Mouse (Mus musculus): ENCODE measurements at regions not wholly inside any gene's neighbourhood (a gene's known extent, or its start where the extent isn't known, plus 50 kb on each side); places are given as distances from the start of the nearest gene placed in this dataset.

- H3K27ac ChIP-seq: no peak overlapping the region
- H3K4me3 ChIP-seq: no peak overlapping the region
- no peak for TF ChIP-seq CTCF (IDR thresholded peaks at IDR 0.05)
- intact Hi-C loops (cut with DNase I): loop anchor here (10.0 kb wide), 1 partner anchor 96 kb away; no protein-coding TSS in a partner anchor
- DNase-seq (ENCODE audit: extremely low spot score in 1 of 2, low spot score in 2 of 2): no peak
Observed at GRCm38 (mm10) chr1:52338704-52339103, 105.7 kb upstream of the Gls start.

GRCm38 (mm10) chr1:52338243-52338642 is 105.2 kb upstream of the Gls start:
- no peak for DNase-seq (ENCODE audit: extremely low spot score in 1 of 2, low spot score in 2 of 2)
- Histone ChIP-seq H3K4me3 (no peak overlapping the region), H3K27ac (no peak overlapping the region)
- intact Hi-C loops (cut with DNase I): loop anchor here (10.0 kb wide), 1 partner anchor 97 kb away; no protein-coding TSS in a partner anchor
- no peak for TF ChIP-seq CTCF (IDR thresholded peaks at IDR 0.05)

- intact Hi-C loops (cut with DNase I): loop anchor here (10.0 kb wide), 1 partner anchor 98 kb away; no protein-coding TSS in a partner anchor
- no peak for DNase-seq (ENCODE audit: extremely low spot score in 1 of 2, low spot score in 2 of 2)
- no peak for TF ChIP-seq CTCF (IDR thresholded peaks at IDR 0.05)
- H3K4me3 ChIP-seq: no peak overlapping the region
- H3K27ac ChIP-seq: no peak overlapping the region
Observed at GRCm38 (mm10) chr1:52336696-52337095, 103.7 kb upstream of the Gls start.

- intact Hi-C loops (cut with DNase I): loop anchor here (5.0 to 10.0 kb wide), 2 partner anchors 103 to 265 kb away; no protein-coding TSS in a partner anchor
- Histone ChIP-seq H3K4me3 (peak overlapping the region; percentile 1; the same call in 1 of the 2 replicates), H3K27ac (no peak overlapping the region)
- TF ChIP-seq CTCF (IDR thresholded peaks at IDR 0.05): no peak
- peak in 1 of 2 experiments; percentile 33 for DNase-seq (ENCODE audit: extremely low spot score in 1 of 2, low spot score in 2 of 2)
Observed at GRCm38 (mm10) chr1:52332013-52332412, 99.0 kb upstream of the Gls start.

- no peak for TF ChIP-seq CTCF (IDR thresholded peaks at IDR 0.05)
- H3K4me3 ChIP-seq: no peak overlapping the region
- DNase-seq (ENCODE audit: extremely low spot score in 1 of 2, low spot score in 2 of 2): peak; percentile 66 to 72
- intact Hi-C loops (cut with DNase I): loop anchor here (1.0 to 10.0 kb wide), 4 partner anchors 57 to 266 kb away; no protein-coding TSS in a partner anchor
- H3K27ac ChIP-seq: no peak overlapping the region
Observed at GRCm38 (mm10) chr1:52331442-52331841, 98.4 kb upstream of the Gls start.

- no peak for DNase-seq (ENCODE audit: extremely low spot score in 1 of 2, low spot score in 2 of 2)
- H3K4me3 ChIP-seq: no peak overlapping the region
- no peak for TF ChIP-seq CTCF (IDR thresholded peaks at IDR 0.05)
- intact Hi-C loops (cut with DNase I): loop anchor here (5.0 to 10.0 kb wide), 2 partner anchors 104 to 267 kb away; no protein-coding TSS in a partner anchor
- H3K27ac ChIP-seq: no peak overlapping the region
Observed at GRCm38 (mm10) chr1:52330496-52330895, 97.5 kb upstream of the Gls start.

- intact Hi-C loops (cut with DNase I): no loop called here
- no peak; the same call in 1 of the 2 replicates for TF ChIP-seq CTCF (IDR thresholded peaks at IDR 0.05)
- no peak overlapping the region for H3K4me3 ChIP-seq
- no peak overlapping the region for H3K27ac ChIP-seq
- no peak for DNase-seq (ENCODE audit: extremely low spot score in 1 of 2, low spot score in 2 of 2)
Observed at GRCm38 (mm10) chr1:52328507-52328906, 95.5 kb upstream of the Gls start.

GRCm38 (mm10) chr1:52324356-52324755 is 91.3 kb upstream of the Gls start:
- intact Hi-C loops (cut with DNase I): no loop called here
- no peak for TF ChIP-seq CTCF (IDR thresholded peaks at IDR 0.05)
- no peak overlapping the region for H3K4me3 ChIP-seq
- no peak for DNase-seq (ENCODE audit: extremely low spot score in 1 of 2, low spot score in 2 of 2)
- H3K27ac ChIP-seq: no peak overlapping the region

- no peak for DNase-seq (ENCODE audit: extremely low spot score in 1 of 2, low spot score in 2 of 2)
- Histone ChIP-seq H3K4me3 (no peak overlapping the region), H3K27ac (no peak overlapping the region)
- intact Hi-C loops (cut with DNase I): loop anchor here (1.0 kb wide), 2 partner anchors 10 to 14 kb away; no protein-coding TSS in a partner anchor
- no peak for TF ChIP-seq CTCF (IDR thresholded peaks at IDR 0.05)
Observed at GRCm38 (mm10) chr1:52312076-52312633, 79.1 kb upstream of the Gls start.

- intact Hi-C loops (cut with DNase I): no loop called here
- Histone ChIP-seq H3K4me3 (no peak overlapping the region), H3K27ac (no peak overlapping the region)
- TF ChIP-seq CTCF (IDR thresholded peaks at IDR 0.05): peak; percentile 57
- no peak for DNase-seq (ENCODE audit: extremely low spot score in 1 of 2, low spot score in 2 of 2)
Observed at GRCm38 (mm10) chr1:52306892-52307291, 73.9 kb upstream of the Gls start.

GRCm38 (mm10) chr1:52305679-52306632 is 72.9 kb upstream of the Gls start:
- no peak overlapping the region for H3K4me3 ChIP-seq
- DNase-seq (ENCODE audit: extremely low spot score in 1 of 2, low spot score in 2 of 2): no peak
- TF ChIP-seq CTCF (IDR thresholded peaks at IDR 0.05): no peak
- intact Hi-C loops (cut with DNase I): no loop called here
- H3K27ac ChIP-seq: no peak overlapping the region

GRCm38 (mm10) chr1:52302557-52302956 is 69.5 kb upstream of the Gls start:
- H3K4me3 ChIP-seq: no peak overlapping the region
- intact Hi-C loops (cut with DNase I): loop anchor here (5.0 kb wide), 2 partner anchors 165 to 730 kb away; no protein-coding TSS in a partner anchor

More at GRCm38 (mm10) chr1:52302557-52302956, 69.5 kb upstream of the Gls start:
- peak; percentile 70 for TF ChIP-seq CTCF (IDR thresholded peaks at IDR 0.05)
- no peak overlapping the region for H3K27ac ChIP-seq
- peak; percentile 64 to 74 for DNase-seq (ENCODE audit: extremely low spot score in 1 of 2, low spot score in 2 of 2)

Data from left cerebral cortex, adult 2 months (tissue).